Mouse (Mus musculus): ENCODE data around the gene Pitpnb. TPM values are rescaled to one million over a fixed set of nuclear protein-coding genes. Genes with fewer than 3 reads are reported as not detected.

Pitpnb gene
- total and polyA plus RNA-seq, 3 experiments, result 14.9 to 85.7 (median 16.2) TPM

DNA sequence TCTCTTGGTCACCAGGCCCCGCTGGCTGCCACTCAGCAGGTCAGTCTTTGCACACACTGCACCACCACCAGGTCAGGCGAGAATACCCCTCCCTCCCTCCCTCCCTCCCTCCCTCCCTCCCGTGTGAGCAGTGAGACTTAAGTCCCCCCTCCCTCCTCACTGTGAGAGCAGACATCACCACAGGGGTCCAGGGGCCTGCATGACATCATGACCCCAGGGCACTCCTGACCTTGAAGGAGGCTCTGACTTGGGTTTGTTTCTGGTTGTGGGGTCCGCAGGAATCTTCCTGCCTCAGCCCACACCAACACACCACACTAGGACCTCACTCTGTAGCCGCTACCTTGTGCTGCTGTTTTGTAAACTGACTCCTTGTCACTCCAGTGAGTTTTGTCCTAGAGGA is 43.0 kb upstream of the Pitpnb start:
- dilution Hi-C loops (cut with MboI; ENCODE audit: extremely low pct_ligation_motif_present, extremely low pct_unique_long_range_greater_than_20kb, low sequenced_read_pairs), result no loop called here
- DNase-seq (ENCODE audit: extremely low read depth), result no peak

GRCm38 (mm10) chr5:111288486-111288885 is 42.1 kb upstream of the Pitpnb start:
- Histone ChIP-seq H3K4me1 (ENCODE audit: control insufficient read depth in 1 of 2, insufficient read depth in 2 of 2) (no peaks in the 10 kb centered on the region), H3K9me3 (replicated peaks; ENCODE audit: low read length) (no peaks in the 10 kb centered on the region), H3K79me2 (replicated peaks; ENCODE audit: control insufficient read depth, extremely low read depth, insufficient read depth, poor library complexity, severe bottlenecking) (no peaks in the 10 kb centered on the region), H3K9ac (ENCODE audit: insufficient read depth, low read depth) (no peak overlapping the region), H3K4me3 (replicated peaks in 1 of 3; ENCODE audit: low read depth in 2 of 3, low read length in 2 of 3, poor library complexity in 1 of 3) (no peak overlapping the region), H3K27ac (ENCODE audit: insufficient read depth, low read depth) (no peak overlapping the region), H3K27me3 (replicated peaks) (peaks cover 17% of the 10 kb centered on the region), H3K4me2 (ENCODE audit: insufficient read depth, low read depth, poor library complexity, severe bottlenecking) (no peak overlapping the region), H3K36me3 (replicated peaks in 1 of 2; ENCODE audit: control insufficient read depth in 1 of 2, insufficient read depth in 1 of 2, low read length in 1 of 2) (no peaks in the 10 kb centered on the region)
- TF ChIP-seq MAFK (IDR thresholded peaks at IDR 0.05; ENCODE audit: insufficient replicate concordance, low read length), result no peak
- no peak for TF ChIP-seq CHD1 (IDR thresholded peaks at IDR 0.05; ENCODE audit: low read depth, low read length)
- no peak for TF ChIP-seq JUND (conservative IDR thresholded peaks at IDR 0.05; ENCODE audit: low read depth, low read length)
- no peak for TF ChIP-seq CHD2 (IDR thresholded peaks at IDR 0.05; ENCODE audit: low read length)
- TF ChIP-seq MAX (IDR thresholded peaks at IDR 0.05; ENCODE audit: low read length), result no peak
- TF ChIP-seq POLR2A (IDR thresholded peaks at IDR 0.05; ENCODE audit: low read depth, low read length), result no peak
- no peak for TF ChIP-seq IRF4 (IDR thresholded peaks at IDR 0.05; ENCODE audit: low read depth, low read length)
- TF ChIP-seq JUN (IDR thresholded peaks at IDR 0.05; ENCODE audit: insufficient read depth, low read depth, low read length), result no peak
- no peak for TF ChIP-seq MAZ (IDR thresholded peaks at IDR 0.05; ENCODE audit: low read depth, low read length)
- TF ChIP-seq MEF2A (IDR thresholded peaks at IDR 0.05; ENCODE audit: borderline replicate concordance, low read depth, low read length), result no peak
- TF ChIP-seq ZKSCAN1 (IDR thresholded peaks at IDR 0.05; ENCODE audit: borderline replicate concordance, low read depth, low read length), result no peak
- no peak for TF ChIP-seq HCFC1 (IDR thresholded peaks at IDR 0.05; ENCODE audit: low read depth, low read length)
- TF ChIP-seq ZMIZ1 (IDR thresholded peaks at IDR 0.05; ENCODE audit: low read depth, low read length), result no peak
- TF ChIP-seq NELFE (IDR thresholded peaks at IDR 0.05; ENCODE audit: low read depth, low read length), result no peak
- TF ChIP-seq USF2 (conservative IDR thresholded peaks at IDR 0.05; ENCODE audit: low read depth, low read length), result no peak
- DNase-seq (ENCODE audit: extremely low read depth), result no peak
- in situ Hi-C loops (cut with MboI; ENCODE audit: low pct_ligation_motif_present, low pct_unique_long_range_greater_than_20kb, low sequenced_read_pairs) (no loop called here), dilution Hi-C loops (cut with MboI; ENCODE audit: extremely low pct_ligation_motif_present, extremely low pct_unique_long_range_greater_than_20kb, low sequenced_read_pairs) (no loop called here)

More for the DNA sequence above, 43.0 kb upstream of the Pitpnb start:
- Histone ChIP-seq H3K27me3 (replicated peaks) (peaks cover 26% of the 10 kb centered on the region), H3K9me3 (replicated peaks; ENCODE audit: low read length) (no peaks in the 10 kb centered on the region), H3K27ac (ENCODE audit: insufficient read depth, low read depth) (no peak overlapping the region), H3K4me2 (ENCODE audit: insufficient read depth, low read depth, poor library complexity, severe bottlenecking) (no peak overlapping the region), H3K4me1 (ENCODE audit: control insufficient read depth in 1 of 2, insufficient read depth in 2 of 2) (no peaks in the 10 kb centered on the region), H3K36me3 (replicated peaks in 1 of 2; ENCODE audit: control insufficient read depth in 1 of 2, insufficient read depth in 1 of 2, low read length in 1 of 2) (no peaks in the 10 kb centered on the region), H3K79me2 (replicated peaks; ENCODE audit: control insufficient read depth, extremely low read depth, insufficient read depth, poor library complexity, severe bottlenecking) (no peaks in the 10 kb centered on the region), H3K9ac (ENCODE audit: insufficient read depth, low read depth) (no peak overlapping the region), H3K4me3 (replicated peaks in 1 of 3; ENCODE audit: low read depth in 2 of 3, low read length in 2 of 3, poor library complexity in 1 of 3) (no peak overlapping the region)
- in situ Hi-C loops (cut with MboI; ENCODE audit: low pct_ligation_motif_present, low pct_unique_long_range_greater_than_20kb, low sequenced_read_pairs), result no loop called here
- no peak for TF ChIP-seq ELF1 (IDR thresholded peaks at IDR 0.05; ENCODE audit: low read depth, low read length)
- TF ChIP-seq CHD1 (IDR thresholded peaks at IDR 0.05; ENCODE audit: low read depth, low read length), result no peak
- TF ChIP-seq MAZ (IDR thresholded peaks at IDR 0.05; ENCODE audit: low read depth, low read length), result no peak
- no peak for TF ChIP-seq SMC3 (IDR thresholded peaks at IDR 0.05; ENCODE audit: low read depth, low read length)
- TF ChIP-seq CTCF (conservative IDR thresholded peaks at IDR 0.05 in 1 of 2, IDR thresholded peaks at IDR 0.05 in 1 of 2; ENCODE audit: low read depth in 2 of 2, low read length in 2 of 2), result no peak
- TF ChIP-seq MEF2A (IDR thresholded peaks at IDR 0.05; ENCODE audit: borderline replicate concordance, low read depth, low read length), result no peak
- no peak for TF ChIP-seq CHD2 (IDR thresholded peaks at IDR 0.05; ENCODE audit: low read length)
- no peak for TF ChIP-seq SIN3A (IDR thresholded peaks at IDR 0.05; ENCODE audit: low read length)
- TF ChIP-seq MYC (IDR thresholded peaks at IDR 0.05; ENCODE audit: low read depth, low read length), result no peak
- no peak for TF ChIP-seq BHLHE40 (IDR thresholded peaks at IDR 0.05; ENCODE audit: low read depth, low read length)
